Mouse (Mus musculus): Measurements from ENCODE around the gene Tenm2. TPM values are rescaled to one million over a fixed set of nuclear protein-coding genes. Genes with fewer than 3 reads are reported as not detected.

The Tenm2 gene
- polyA plus RNA-seq (2015; fragmentation: Nextera tagmentation; extraction: Ambion mirVana) = not detected in 2 replicates

DNA sequence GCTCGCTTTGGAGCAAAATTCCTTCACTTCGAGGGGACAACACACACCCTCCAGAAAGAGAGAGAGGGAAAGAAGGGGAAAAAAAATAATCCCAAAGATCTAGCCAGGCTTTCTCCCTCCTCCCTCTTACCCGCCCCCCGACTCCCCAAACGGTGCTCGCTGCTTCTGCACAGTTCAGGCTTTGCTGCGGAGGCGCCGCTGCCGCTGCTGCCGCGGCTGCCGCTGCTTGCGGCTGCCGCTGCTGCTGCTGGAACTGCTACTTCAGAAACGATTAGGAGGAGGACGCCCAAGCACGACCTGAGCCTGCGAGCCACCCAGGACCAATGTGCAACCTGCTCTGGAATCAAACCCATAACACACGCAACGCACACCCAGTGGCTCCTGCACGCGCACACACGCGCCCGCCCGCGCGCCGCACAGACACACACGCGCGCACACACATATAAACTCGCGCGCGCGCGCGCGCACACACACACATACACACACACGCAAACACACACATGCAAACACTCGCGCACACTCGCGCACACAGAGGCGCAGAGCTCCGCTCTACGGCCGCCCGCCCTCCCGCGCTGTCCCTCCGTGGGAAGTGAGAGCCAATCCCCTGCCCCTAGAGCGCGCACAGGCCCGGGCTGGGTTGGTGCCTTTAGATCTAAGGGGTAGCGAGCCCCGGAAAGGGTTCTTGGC, at the start of gene Tenm2:
Gene Tenm2 (minus strand): TSS at position 51 of the 687 bp plus-strand sequence.
- Histone ChIP-seq H3K4me1 (ENCODE audit: insufficient read depth) (no peaks in the 10 kb centered on the region), H3K36me3 (replicated peaks; ENCODE audit: insufficient read depth, low read length) (no peaks in the 10 kb centered on the region), H3K4me2 (ENCODE audit: low read depth, low read length) (peak within 1 kb of the TSS; percentile 72), H3K27ac (ENCODE audit: low read depth) (no peak within 1 kb of the TSS), H3K9me3 (ENCODE audit: low read length) (no peaks in the 10 kb centered on the region), H3K4me3 (ENCODE audit: low read depth, low read length) (peak within 1 kb of the TSS; percentile 42), H3K9ac (replicated peaks) (no peak within 1 kb of the TSS), H3K27me3 (ENCODE audit: insufficient read depth, low read length) (peaks cover 19% of the 10 kb centered on the region)
- DNase-seq = peak; percentile 14
- ATAC-seq = no peak
- 2% methylated on average over 57 of the region's 59 CpGs for WGBS (ENCODE audit: insufficient replicate concordance)
- TF ChIP-seq EP300 (IDR thresholded peaks at IDR 0.05; ENCODE audit: low read depth) (no peak), CTCF (IDR thresholded peaks at IDR 0.05; ENCODE audit: low read depth) (no peak)

DNA sequence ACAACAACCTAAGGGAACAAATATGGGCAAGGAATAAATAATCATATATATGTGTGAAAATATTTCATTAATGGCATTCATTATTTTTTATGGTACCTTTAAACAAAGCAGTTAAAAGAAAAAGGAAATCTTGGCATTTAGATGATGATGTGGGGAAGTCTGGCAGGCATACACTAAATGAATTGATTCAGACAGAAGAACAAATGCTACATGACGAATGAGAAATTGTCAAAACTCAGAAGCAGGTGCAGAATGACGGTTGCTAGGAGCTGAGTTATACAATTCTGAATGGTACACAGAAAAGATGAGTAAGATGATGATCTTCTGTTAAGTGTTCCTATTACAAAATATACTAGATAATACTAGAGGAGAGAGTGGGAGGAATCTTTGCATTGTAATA, 49.4 kb upstream of the Tenm2 start:
- no peaks in the 10 kb centered on the region for H3K27me3 ChIP-seq (ENCODE audit: insufficient read depth, low read length)
- H3K4me1 ChIP-seq (ENCODE audit: insufficient read depth) = no peaks in the 10 kb centered on the region
- DNase-seq (no peak), ATAC-seq (no peak)
- no peak overlapping the region for H3K4me2 ChIP-seq (ENCODE audit: low read depth, low read length)
- no peak overlapping the region for H3K27ac ChIP-seq (ENCODE audit: low read depth)
- no peaks in the 10 kb centered on the region for H3K9me3 ChIP-seq (ENCODE audit: low read length)
- H3K36me3 ChIP-seq (replicated peaks; ENCODE audit: insufficient read depth, low read length) = no peaks in the 10 kb centered on the region
- no peak overlapping the region for H3K9ac ChIP-seq (replicated peaks)
- TF ChIP-seq CTCF (IDR thresholded peaks at IDR 0.05; ENCODE audit: low read depth) (no peak), EP300 (IDR thresholded peaks at IDR 0.05; ENCODE audit: low read depth) (no peak)
- WGBS (ENCODE audit: insufficient replicate concordance) = 65% methylated on average over 2 of the region's 2 CpGs
- H3K4me3 ChIP-seq (ENCODE audit: low read depth, low read length) = no peak overlapping the region

DNA sequence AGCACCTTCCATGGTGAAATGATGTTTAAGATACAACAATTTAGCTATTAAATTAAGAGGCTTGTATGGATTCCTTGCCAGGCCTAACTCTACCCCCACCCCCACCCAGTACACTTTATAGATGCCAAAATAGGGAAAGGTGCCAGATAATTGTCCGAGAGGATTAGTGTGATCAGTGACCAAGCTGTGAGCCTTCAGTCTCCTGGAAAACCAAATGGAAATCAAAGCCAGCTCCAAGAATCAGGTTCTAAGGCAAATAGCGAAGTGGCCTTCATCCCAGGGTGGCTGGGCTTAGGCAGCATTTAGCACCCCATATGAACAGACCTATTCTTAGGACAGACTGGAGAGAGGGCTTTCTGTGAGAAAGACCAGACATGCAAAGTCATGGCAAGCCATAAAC, 13.0 kb upstream of the Tenm2 start:
- TF ChIP-seq EP300 (IDR thresholded peaks at IDR 0.05; ENCODE audit: low read depth) (no peak), CTCF (IDR thresholded peaks at IDR 0.05; ENCODE audit: low read depth) (no peak)

DNA sequence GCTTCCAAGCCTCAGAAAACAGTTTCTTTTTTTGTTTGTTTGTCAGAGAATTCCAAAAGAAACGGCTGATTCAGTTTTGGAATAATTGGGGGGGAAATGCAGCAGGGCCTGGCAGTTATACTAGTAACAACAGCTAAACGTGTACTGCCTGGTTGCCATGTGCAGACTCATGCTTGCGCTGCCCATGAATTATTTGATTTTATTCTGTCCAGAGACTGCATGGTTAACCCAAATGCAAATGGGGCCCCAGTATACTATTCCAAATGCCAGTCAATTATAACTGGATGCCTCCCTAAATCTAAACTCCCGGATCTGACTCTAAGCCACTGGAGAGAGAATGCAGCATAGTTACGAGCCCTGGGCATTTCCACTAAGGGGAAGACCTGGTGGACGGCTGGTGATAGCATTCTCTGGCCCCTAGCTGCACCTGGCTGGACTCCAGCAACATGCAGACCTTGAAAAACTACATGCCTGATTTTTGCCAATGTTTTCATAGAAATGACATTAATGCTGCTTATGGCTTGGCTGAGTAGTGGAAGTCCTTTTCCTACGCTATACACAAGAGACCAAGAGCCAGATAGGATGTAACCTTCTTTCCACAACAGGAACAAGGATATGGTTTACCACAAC, 1.4 kb upstream of the Tenm2 start:
- H3K4me2 ChIP-seq (ENCODE audit: low read depth, low read length) = peak overlapping the region; percentile 72; the same call in 1 of the 2 replicates
- H3K4me1 ChIP-seq (ENCODE audit: insufficient read depth) = no peaks in the 10 kb centered on the region
- H3K4me3 ChIP-seq (ENCODE audit: low read depth, low read length) = no peak overlapping the region
- no peak for DNase-seq
- ATAC-seq = no peak
- peaks cover 19% of the 10 kb centered on the region for H3K27me3 ChIP-seq (ENCODE audit: insufficient read depth, low read length)
- H3K27ac ChIP-seq (ENCODE audit: low read depth) = no peak overlapping the region
- TF ChIP-seq CTCF (IDR thresholded peaks at IDR 0.05; ENCODE audit: low read depth) = no peak
- no peak for TF ChIP-seq EP300 (IDR thresholded peaks at IDR 0.05; ENCODE audit: low read depth)
- no peaks in the 10 kb centered on the region for H3K9me3 ChIP-seq (ENCODE audit: low read length)
- no peaks in the 10 kb centered on the region for H3K36me3 ChIP-seq (replicated peaks; ENCODE audit: insufficient read depth, low read length)
- H3K9ac ChIP-seq (replicated peaks) = no peak overlapping the region
- 54% methylated on average over 7 of the region's 7 CpGs for WGBS (ENCODE audit: insufficient replicate concordance)

More for the DNA sequence above, 13.0 kb upstream of the Tenm2 start:
- no peaks in the 10 kb centered on the region for H3K9me3 ChIP-seq (ENCODE audit: low read length)
- no peak for ATAC-seq
- no peaks in the 10 kb centered on the region for H3K36me3 ChIP-seq (replicated peaks; ENCODE audit: insufficient read depth, low read length)
- H3K9ac ChIP-seq (replicated peaks) = no peak overlapping the region
- DNase-seq = no peak
- H3K27ac ChIP-seq (ENCODE audit: low read depth) = no peak overlapping the region
- H3K4me3 ChIP-seq (ENCODE audit: low read depth, low read length) = no peak overlapping the region
- H3K4me1 ChIP-seq (ENCODE audit: insufficient read depth) = no peaks in the 10 kb centered on the region
- H3K4me2 ChIP-seq (ENCODE audit: low read depth, low read length) = no peak overlapping the region
- no peaks in the 10 kb centered on the region for H3K27me3 ChIP-seq (ENCODE audit: insufficient read depth, low read length)
- 64% methylated on average over 2 of the region's 2 CpGs for WGBS (ENCODE audit: insufficient replicate concordance)

DNA sequence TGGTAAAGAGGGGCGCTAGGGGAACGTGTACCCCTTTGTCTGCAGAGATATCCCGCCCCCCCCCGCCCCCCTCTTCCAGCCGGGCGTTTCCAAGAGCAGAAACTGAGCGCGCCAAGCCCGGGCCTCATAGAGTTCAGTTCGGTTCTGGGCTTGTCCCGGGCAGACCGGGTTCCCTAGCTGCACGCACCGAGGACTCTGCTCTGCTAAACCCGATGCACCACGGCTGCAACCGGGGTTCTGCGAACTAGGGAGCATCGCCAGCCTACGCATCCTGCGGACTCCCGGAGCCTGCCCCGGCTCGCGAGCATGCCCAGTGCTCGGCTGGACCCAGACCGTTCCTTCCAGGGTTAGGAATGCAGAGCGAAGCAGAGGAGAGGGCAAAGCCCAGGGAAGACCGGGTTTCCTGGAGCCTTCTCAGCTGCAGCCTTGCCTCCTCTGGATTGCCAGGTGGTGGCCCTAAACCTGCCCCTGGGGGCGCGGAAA, 878 bp upstream of the Tenm2 start:
- peak overlapping the region; percentile 72 for H3K4me2 ChIP-seq (ENCODE audit: low read depth, low read length)
- WGBS (ENCODE audit: insufficient replicate concordance) = 2% methylated on average over 29 of the region's 31 CpGs
- no peak overlapping the region for H3K27ac ChIP-seq (ENCODE audit: low read depth)
- TF ChIP-seq CTCF (IDR thresholded peaks at IDR 0.05; ENCODE audit: low read depth) (no peak), EP300 (IDR thresholded peaks at IDR 0.05; ENCODE audit: low read depth) (no peak)
- H3K36me3 ChIP-seq (replicated peaks; ENCODE audit: insufficient read depth, low read length) = no peaks in the 10 kb centered on the region
- DNase-seq = peak; percentile 13
- ATAC-seq = no peak
- H3K4me3 ChIP-seq (ENCODE audit: low read depth, low read length) = peak overlapping the region; percentile 42
- no peak overlapping the region for H3K9ac ChIP-seq (replicated peaks)
- peaks cover 19% of the 10 kb centered on the region for H3K27me3 ChIP-seq (ENCODE audit: insufficient read depth, low read length)
- no peaks in the 10 kb centered on the region for H3K4me1 ChIP-seq (ENCODE audit: insufficient read depth)
- H3K9me3 ChIP-seq (ENCODE audit: low read length) = no peaks in the 10 kb centered on the region

DNA sequence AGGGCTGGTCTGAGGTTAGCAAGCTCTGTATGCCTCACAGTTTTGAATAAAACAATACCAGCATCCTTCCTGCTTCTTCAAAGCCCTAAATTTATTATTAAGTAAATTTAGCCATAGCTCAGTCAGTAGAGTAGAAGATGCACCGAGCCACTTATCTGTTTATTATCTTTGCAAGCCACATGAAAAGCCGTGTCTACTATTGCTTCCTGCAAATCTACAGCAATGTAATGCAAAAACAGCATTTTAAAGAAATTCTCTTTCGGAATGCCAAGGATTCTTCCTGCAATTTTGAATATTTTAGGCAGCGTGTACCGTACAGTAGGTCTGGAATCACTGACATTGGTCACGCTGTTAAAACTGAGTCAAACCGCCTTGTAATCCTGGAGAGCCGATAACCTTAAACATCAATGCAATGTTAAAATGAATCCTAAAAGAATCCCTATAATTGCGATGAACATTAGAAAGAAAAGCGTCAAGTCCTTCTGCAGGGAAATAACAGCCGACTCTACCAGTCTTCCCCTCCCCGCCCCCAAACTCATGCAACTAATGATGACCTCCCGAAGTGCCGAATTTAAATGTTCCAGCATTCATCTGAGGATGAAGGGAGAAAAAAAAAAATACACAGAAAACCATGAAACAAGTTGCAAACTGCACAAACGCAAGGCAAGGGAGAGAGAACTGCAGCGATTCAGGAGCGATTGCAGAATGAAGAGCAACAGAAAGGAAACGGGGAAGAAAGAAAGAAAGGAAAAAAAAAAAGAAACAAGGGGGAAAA, 556 bp downstream of the Tenm2 start:
- H3K27ac ChIP-seq (ENCODE audit: low read depth) = no peak overlapping the region
- H3K27me3 ChIP-seq (ENCODE audit: insufficient read depth, low read length) = peaks cover 19% of the 10 kb centered on the region
- ATAC-seq (no peak), DNase-seq (no peak)
- no peaks in the 10 kb centered on the region for H3K9me3 ChIP-seq (ENCODE audit: low read length)
- TF ChIP-seq EP300 (IDR thresholded peaks at IDR 0.05; ENCODE audit: low read depth) (no peak), CTCF (IDR thresholded peaks at IDR 0.05; ENCODE audit: low read depth) (no peak)
- H3K36me3 ChIP-seq (replicated peaks; ENCODE audit: insufficient read depth, low read length) = no peaks in the 10 kb centered on the region
- peak overlapping the region; percentile 42 for H3K4me3 ChIP-seq (ENCODE audit: low read depth, low read length)
- peak overlapping the region; percentile 72 for H3K4me2 ChIP-seq (ENCODE audit: low read depth, low read length)
- 12% methylated on average over 18 of the region's 18 CpGs for WGBS (ENCODE audit: insufficient replicate concordance)
- no peak overlapping the region for H3K9ac ChIP-seq (replicated peaks)
- H3K4me1 ChIP-seq (ENCODE audit: insufficient read depth) = no peaks in the 10 kb centered on the region
